In the genomic region with DNA sequence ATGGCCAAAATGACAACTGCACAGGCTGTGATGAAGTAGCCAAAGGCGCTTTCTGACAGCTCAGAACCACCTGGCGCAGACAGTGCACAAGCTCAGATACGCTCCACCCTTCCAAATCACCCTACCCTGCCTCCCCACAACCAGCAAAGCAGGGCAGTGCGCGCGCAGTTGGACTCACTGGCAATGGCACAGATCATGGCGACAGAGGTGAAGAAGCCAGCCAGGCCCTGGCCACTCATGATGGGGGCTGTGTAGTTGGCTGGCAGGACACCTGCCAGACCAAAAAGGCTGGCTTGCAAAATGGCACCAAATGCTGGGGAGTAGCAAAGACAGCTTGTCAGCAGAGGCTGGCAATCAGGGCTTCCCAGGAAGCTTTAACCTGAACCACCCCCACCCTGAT, we compare ENCODE assay signal across 25 mouse cellular contexts. TPM values are rescaled to one million over a fixed set of nuclear protein-coding genes. Genes with fewer than 3 reads are reported as not detected.
DNase-seq lines count a peak whose midpoint lies in the region; ATAC-seq and TF ChIP-seq lines count a peak whose summit lies in the region.
"Had no signal": no experiment of that assay in that cellular context is flagged by ENCODE, and none has a peak within 500 bp of the region (broad histone marks: within the 10 kb centered on the region; RNA-seq: fewer than 3 reads in every experiment).

No protein-coding gene starts in this region.

- DNase-seq in adrenal gland, postnatal 14 days: peak; percentile 71
- DNase-seq in adrenal gland, adult 8-10 months: no peak
- peak; percentile 88 for DNase-seq in liver, adult 2 months (ENCODE audit: extremely low read depth, low read depth, low spot score)
- peak; percentile 84 to 86 for DNase-seq in cerebellum, postnatal 14 days
- no peak for DNase-seq in hindbrain, embryonic 10.5 days (ENCODE audit: low spot score)
- DNase-seq: gastrocnemius, postnatal 10 days; kidney, adult 18-20 months; kidney, postnatal 14 days; lung, adult 2 months; right cerebral cortex, postnatal 25 days had no signal

- H3K9ac ChIP-seq in liver, adult 2 months (ENCODE audit: low read depth, low read length): peak overlapping the region; percentile 27
- H3K9ac ChIP-seq in liver, embryonic 12.5 days: no peak overlapping the region
- H3K9ac ChIP-seq: hindbrain, embryonic 12.5 days; stomach, embryonic 15.5 days had no signal

- H3K27me3 ChIP-seq in liver, adult 2 months (ENCODE audit: control insufficient read depth, insufficient read depth, low read length): no peaks in the 10 kb centered on the region
- no peaks in the 10 kb centered on the region for H3K27me3 ChIP-seq in liver, embryonic 12.5 days (replicated peaks)
- peaks cover 17% of the 10 kb centered on the region for H3K27me3 ChIP-seq in hindbrain, embryonic 10.5 days (ENCODE audit: insufficient read depth, poor library complexity, severe bottlenecking)
- H3K27me3 ChIP-seq: CH12.LX; stomach, embryonic 15.5 days had no signal

- H3K79me2 ChIP-seq in liver, adult 2 months (ENCODE audit: control insufficient read depth, insufficient read depth, low read length): peaks cover 24% of the 10 kb centered on the region; the same call in 1 of the 2 replicates

- H3K9me3 ChIP-seq in liver, embryonic 12.5 days (replicated peaks): no peaks in the 10 kb centered on the region
- peaks cover 8% of the 10 kb centered on the region; the same call in 1 of the 2 replicates for H3K9me3 ChIP-seq in hindbrain, embryonic 10.5 days
- H3K9me3 ChIP-seq: hindbrain, embryonic 12.5 days; limb, embryonic 10.5 days; stomach, embryonic 15.5 days had no signal

- H3K27ac ChIP-seq in liver, adult 2 months (replicated peaks; ENCODE audit: insufficient read depth, low read depth, low read length): peak overlapping the region; percentile 76
- H3K27ac ChIP-seq in liver, embryonic 12.5 days: no peak overlapping the region
- H3K27ac ChIP-seq in brown adipose tissue, adult 24 weeks (replicated peaks; ENCODE audit: low read depth, low read length): peak overlapping the region; percentile 84
- H3K27ac ChIP-seq in hindbrain, embryonic 10.5 days: no peak overlapping the region
- H3K27ac ChIP-seq: forebrain, embryonic 10.5 days; hindbrain, embryonic 12.5 days; limb, embryonic 10.5 days; stomach, embryonic 15.5 days had no signal

- no peak overlapping the region for H3K4me2 ChIP-seq in liver, embryonic 12.5 days
- H3K4me2 ChIP-seq: hindbrain, embryonic 12.5 days; liver, embryonic 11.5 days; stomach, embryonic 15.5 days had no signal

- ATAC-seq in liver, embryonic 12.5 days: no peak
- no peak for ATAC-seq in activated CD4-positive, CD25-positive, alpha-beta regulatory T cell, adult 4 months
- ATAC-seq: midbrain, embryonic 16.5 days had no signal

- no peak for TF ChIP-seq POLR2A in liver, adult 2 months (IDR thresholded peaks at IDR 0.05; ENCODE audit: extremely low read depth, insufficient read depth, low read length)

- no peak for TF ChIP-seq CTCF in liver, adult 2 months (IDR thresholded peaks at IDR 0.05; ENCODE audit: low read depth, low read length)

- peaks cover 52% of the 10 kb centered on the region for H3K4me1 ChIP-seq in liver, adult 2 months (ENCODE audit: control insufficient read depth, insufficient read depth, low read length)
- peaks cover 73% of the 10 kb centered on the region for H3K4me1 ChIP-seq in liver, embryonic 12.5 days
- peaks cover 61% of the 10 kb centered on the region for H3K4me1 ChIP-seq in brown adipose tissue, adult 24 weeks (ENCODE audit: control insufficient read depth, insufficient read depth, insufficient read length, low read length)
- peaks cover 58% of the 10 kb centered on the region for H3K4me1 ChIP-seq in hindbrain, embryonic 10.5 days (replicated peaks)

- 31% methylated on average over 7 of the region's 7 CpGs for WGBS in liver, adult 2 months
- 98% methylated on average over 7 of the region's 7 CpGs for WGBS in liver, embryonic 12.5 days (ENCODE audit: insufficient replicate concordance)
- WGBS in hindbrain, embryonic 10.5 days: 98% methylated on average over 7 of the region's 7 CpGs

- no peak overlapping the region for H3K4me3 ChIP-seq in liver, adult 2 months (ENCODE audit: insufficient read depth, low read depth, low read length)
- no peak overlapping the region for H3K4me3 ChIP-seq in liver, embryonic 12.5 days
- no peak overlapping the region for H3K4me3 ChIP-seq in brown adipose tissue, adult 24 weeks (ENCODE audit: insufficient read depth, low read depth, low read length)
- no peak overlapping the region for H3K4me3 ChIP-seq in hindbrain, embryonic 10.5 days
- H3K4me3 ChIP-seq: forebrain, embryonic 10.5 days; hindbrain, embryonic 12.5 days; limb, embryonic 10.5 days; megakaryocyte, embryonic 14.5 days; stomach, embryonic 15.5 days had no signal

- H3K36me3 ChIP-seq in liver, adult 2 months (ENCODE audit: control insufficient read depth, insufficient read depth, low read length): peaks cover 25% of the 10 kb centered on the region
- peaks cover 82% of the 10 kb centered on the region for H3K36me3 ChIP-seq in liver, embryonic 12.5 days
- H3K36me3 ChIP-seq in hindbrain, embryonic 10.5 days: peaks cover 38% of the 10 kb centered on the region

RNA-seq across cellular contexts. Expression of a gene that starts 10.2 kb away (rescaled TPM):
- 114 and 140 TPM in 2 replicates for total RNA-seq in adrenal gland, postnatal 14 days (2021)
- total RNA-seq in adrenal gland, adult 8-10 months (2022): 100 to 1,000 TPM; 145 to 174 (median 158) TPM
- total RNA-seq in liver, adult 2 months (2014; rRNA removed): 220 and 240 TPM in 2 replicates
- polyA plus RNA-seq in liver, adult 2 months (2012; rRNA removed): 618 and 693 TPM in 2 replicates
- 260 and 267 TPM in 2 replicates for polyA plus RNA-seq in liver, embryonic 12.5 days (2016; fragmentation: Nextera tagmentation; extraction: Ambion mirVana)
- 32.8 and 56.5 TPM in 2 replicates for polyA plus RNA-seq in brown adipose tissue, adult 24 weeks (2012; ENCODE audit: insufficient read depth, insufficient read length, missing spikeins)
- polyA plus RNA-seq in activated CD4-positive, CD25-positive, alpha-beta regulatory T cell, adult 4 months (2017; shearing (Covaris generic)): 10 to 100 TPM; 82.3 to 85.3 TPM
- polyA plus RNA-seq in hindbrain, embryonic 10.5 days (2016; fragmentation: Nextera tagmentation; extraction: Ambion mirVana): 60.4 and 72.0 TPM in 2 replicates

RNA-seq across cellular contexts. Expression of a gene that starts 12.7 kb away (rescaled TPM):
- total RNA-seq in adrenal gland, postnatal 14 days (2021): 0.44 TPM in 1 of 2 replicates, not detected in the other
- total RNA-seq in adrenal gland, adult 8-10 months (2022): under 1 TPM in 2 of 4 experiments, not detected in 2; 0.32 to 0.38 TPM
- total RNA-seq in liver, adult 2 months (2014; rRNA removed): not detected in 2 replicates
- polyA plus RNA-seq in liver, adult 2 months (2012; rRNA removed): not detected in 2 replicates
- polyA plus RNA-seq in liver, embryonic 12.5 days (2016; fragmentation: Nextera tagmentation; extraction: Ambion mirVana): 0.33 TPM in 1 of 2 replicates, not detected in the other
- not detected in 2 replicates for polyA plus RNA-seq in brown adipose tissue, adult 24 weeks (2012; ENCODE audit: insufficient read depth, insufficient read length, missing spikeins)
- not detected for polyA plus RNA-seq in activated CD4-positive, CD25-positive, alpha-beta regulatory T cell, adult 4 months (2017; shearing (Covaris generic))
- 0.62 TPM in 1 of 2 replicates, not detected in the other for polyA plus RNA-seq in hindbrain, embryonic 10.5 days (2016; fragmentation: Nextera tagmentation; extraction: Ambion mirVana)
- total RNA-seq: CH12.LX; layer of hippocampus, adult 8-10 months; left cerebral cortex, adult 18-20 months; neutrophil, adult 5-6 weeks had no signal
- polyA plus RNA-seq: heart, postnatal 0 days; lung, adult 2 months; midbrain, embryonic 16.5 days had no signal

RNA-seq across cellular contexts. Expression of a gene that starts 16.2 kb away (rescaled TPM):
- 1,351 and 1,485 TPM in 2 replicates for total RNA-seq in adrenal gland, postnatal 14 days (2021)
- 1,000 to 10,000 TPM; 1,432 to 3,205 (median 1,905) TPM for total RNA-seq in adrenal gland, adult 8-10 months (2022)
- 248 and 362 TPM in 2 replicates for total RNA-seq in liver, adult 2 months (2014; rRNA removed)
- 226 and 272 TPM in 2 replicates for polyA plus RNA-seq in liver, adult 2 months (2012; rRNA removed)
- polyA plus RNA-seq in liver, embryonic 12.5 days (2016; fragmentation: Nextera tagmentation; extraction: Ambion mirVana): 1,007 and 1,098 TPM in 2 replicates
- polyA plus RNA-seq in brown adipose tissue, adult 24 weeks (2012; ENCODE audit: insufficient read depth, insufficient read length, missing spikeins): 869 and 998 TPM in 2 replicates
- polyA plus RNA-seq in activated CD4-positive, CD25-positive, alpha-beta regulatory T cell, adult 4 months (2017; shearing (Covaris generic)): 100 to 1,000 TPM; 836 to 982 TPM
- 1,585 and 2,006 TPM in 2 replicates for polyA plus RNA-seq in hindbrain, embryonic 10.5 days (2016; fragmentation: Nextera tagmentation; extraction: Ambion mirVana)

RNA-seq across cellular contexts. Expression of a gene that starts 25.6 kb away (rescaled TPM):
- total RNA-seq in adrenal gland, postnatal 14 days (2021): 54.8 and 56.1 TPM in 2 replicates
- total RNA-seq in adrenal gland, adult 8-10 months (2022): 10 to 100 TPM; 51.7 to 68.9 (median 61.0) TPM
- total RNA-seq in liver, adult 2 months (2014; rRNA removed): 43.0 and 45.9 TPM in 2 replicates
- polyA plus RNA-seq in liver, adult 2 months (2012; rRNA removed): 69.7 and 73.0 TPM in 2 replicates
- 69.1 and 72.5 TPM in 2 replicates for polyA plus RNA-seq in liver, embryonic 12.5 days (2016; fragmentation: Nextera tagmentation; extraction: Ambion mirVana)
- polyA plus RNA-seq in brown adipose tissue, adult 24 weeks (2012; ENCODE audit: insufficient read depth, insufficient read length, missing spikeins): 17.0 and 36.4 TPM in 2 replicates
- 10 to 100 TPM; 27.7 to 33.8 TPM for polyA plus RNA-seq in activated CD4-positive, CD25-positive, alpha-beta regulatory T cell, adult 4 months (2017; shearing (Covaris generic))
- polyA plus RNA-seq in hindbrain, embryonic 10.5 days (2016; fragmentation: Nextera tagmentation; extraction: Ambion mirVana): 121 TPM in 2 replicates

RNA-seq across cellular contexts. Expression of a gene that starts 33.7 kb away (rescaled TPM):
- 3.6 and 8.7 TPM in 2 replicates for total RNA-seq in adrenal gland, postnatal 14 days (2021)
- 1 to 10 TPM; 4.2 to 6.4 (median 5.6) TPM for total RNA-seq in adrenal gland, adult 8-10 months (2022)
- total RNA-seq in liver, adult 2 months (2014; rRNA removed): 1.6 and 1.9 TPM in 2 replicates
- polyA plus RNA-seq in liver, adult 2 months (2012; rRNA removed): 2.0 and 3.0 TPM in 2 replicates
- polyA plus RNA-seq in liver, embryonic 12.5 days (2016; fragmentation: Nextera tagmentation; extraction: Ambion mirVana): 2.0 TPM in 2 replicates
- 1.4 and 1.6 TPM in 2 replicates for polyA plus RNA-seq in brown adipose tissue, adult 24 weeks (2012; ENCODE audit: insufficient read depth, insufficient read length, missing spikeins)
- polyA plus RNA-seq in activated CD4-positive, CD25-positive, alpha-beta regulatory T cell, adult 4 months (2017; shearing (Covaris generic)): 10 to 100 TPM; 28.3 to 50.2 TPM
- polyA plus RNA-seq in hindbrain, embryonic 10.5 days (2016; fragmentation: Nextera tagmentation; extraction: Ambion mirVana): 8.3 and 9.7 TPM in 2 replicates

Comparison
In these comparisons a context has a peak if more than half of its experiments do, and no peak if none do; other contexts are left out.
1. DNase-seq: peak in adrenal gland, postnatal 14 days (single experiment), liver, adult 2 months (single experiment) and cerebellum, postnatal 14 days (2 of 2); none in adrenal gland, adult 8-10 months (single experiment) and hindbrain, embryonic 10.5 days (single experiment).
2. H3K27ac ChIP-seq: peak in liver, adult 2 months (single experiment) and brown adipose tissue, adult 24 weeks (single experiment); none in liver, embryonic 12.5 days (single experiment) and hindbrain, embryonic 10.5 days (single experiment).